Mouse (Mus musculus) embryonic facial prominence, embryonic 15.5 days (tissue): ENCODE data around the gene Msi2. TPM values are rescaled to one million over a fixed set of nuclear protein-coding genes. Genes with fewer than 3 reads are reported as not detected.

Experiments used
- ATAC-seq: fragments of 200-750 bp; cut with Nextera tagmentation; 2 replicates; pipeline ENCODE4 v1.8.0; 2017; ENCODE audit warnings: low read depth, moderate TSS enrichment; ENCODE audit not compliant: insufficient number of reproducible peaks, low FRiP score, low TSS enrichment
- H3K27ac ChIP-seq: fragments of 300-500 bp; sonication (generic); replicated peaks from 2 replicates; pipeline ENCODE4 v1.5.1; 2015; ENCODE audit warnings: mild to moderate bottlenecking, inconsistent platforms
- H3K27me3 ChIP-seq: fragments of 300-500 bp; sonication (generic); 2 replicates; pipeline ENCODE4 v1.6.1; 2015; ENCODE audit warnings: inconsistent platforms
- H3K36me3 ChIP-seq: fragments of 300-500 bp; sonication (generic); 2 replicates; pipeline ENCODE4 v1.6.1; 2015; ENCODE audit warnings: mild to moderate bottlenecking, inconsistent platforms
- H3K4me1 ChIP-seq: fragments of 300-500 bp; sonication (generic); 2 replicates; pipeline ENCODE4 v1.6.1; 2015; ENCODE audit warnings: inconsistent platforms
- H3K4me2 ChIP-seq: fragments of 300-500 bp; sonication (generic); replicated peaks from 2 replicates; pipeline ENCODE4 v1.6.1; 2015; ENCODE audit warnings: mild to moderate bottlenecking, inconsistent platforms
- H3K4me3 ChIP-seq: fragments of 300-500 bp; sonication (generic); replicated peaks from 2 replicates; pipeline ENCODE4 v1.5.1; 2015; ENCODE audit warnings: mild to moderate bottlenecking, inconsistent platforms
- H3K9ac ChIP-seq: fragments of 300-500 bp; sonication (generic); 2 replicates; pipeline ENCODE4 v1.6.1; 2015; ENCODE audit warnings: inconsistent platforms
- H3K9me3 ChIP-seq: fragments of 300-500 bp; sonication (generic); replicated peaks from 2 replicates; pipeline ENCODE4 v1.6.1; 2016; ENCODE audit warnings: inconsistent platforms
- whole genome bisulfite sequencing: fragments of 180-500 bp; shearing (Covaris S2); methylation state at CpG from one replicate; pipeline ENCODE4 v1.1.7; 2015; 5-methylcytosine and 5-hydroxymethylcytosine counted together
- polyA plus RNA-seq: library from polyadenylated mRNA; unstranded; fragments of >200 nt; fragmentation: Nextera tagmentation; extraction: Ambion mirVana; gene quantifications from 2 replicates; pipeline ENCODE4 v1.2.1, GENCODE M21; 2015

Msi2 gene
- polyA plus RNA-seq, 1 experiment from 2014 or later: 19.7 TPM

- Histone ChIP-seq H3K36me3 (no peaks in the 10 kb centered on the region), H3K4me1 (peaks cover 58% of the 10 kb centered on the region), H3K27ac (no peak overlapping the region), H3K27me3 (no peaks in the 10 kb centered on the region), H3K9me3 (no peaks in the 10 kb centered on the region), H3K9ac (no peak overlapping the region), H3K4me2 (no peak overlapping the region), H3K4me3 (no peak overlapping the region)
- 80% methylated on average over 4 of the region's 4 CpGs for WGBS
- no peak for ATAC-seq
These were observed 96.5 kb downstream of the Msi2 start for GRCm38 (mm10) chr11:88621789-88622188.

GRCm38 (mm10) chr11:88620158-88620973, 97.9 kb downstream of the Msi2 start:
- 13% methylated on average over 15 of the region's 15 CpGs for WGBS
- Histone ChIP-seq H3K36me3 (no peaks in the 10 kb centered on the region), H3K4me3 (no peak overlapping the region), H3K9me3 (no peaks in the 10 kb centered on the region), H3K4me1 (peaks cover 46% of the 10 kb centered on the region), H3K4me2 (peak overlapping the region; percentile 4), H3K27ac (peak overlapping the region; percentile 58), H3K9ac (no peak overlapping the region), H3K27me3 (no peaks in the 10 kb centered on the region)
- ATAC-seq: no peak

- no peaks in the 10 kb centered on the region for H3K36me3 ChIP-seq
- H3K27ac ChIP-seq: peak overlapping the region; percentile 58
- ATAC-seq: no peak
- H3K4me2 ChIP-seq: peak overlapping the region; percentile 4; the same call in 1 of the 2 replicates
- H3K9ac ChIP-seq: no peak overlapping the region
- no peaks in the 10 kb centered on the region for H3K9me3 ChIP-seq
- no peaks in the 10 kb centered on the region for H3K27me3 ChIP-seq
- WGBS: 46% methylated on average over 9 of the region's 9 CpGs
- H3K4me3 ChIP-seq: no peak overlapping the region
- peaks cover 45% of the 10 kb centered on the region for H3K4me1 ChIP-seq
These were observed 98.7 kb downstream of the Msi2 start for GRCm38 (mm10) chr11:88619468-88620157.

GRCm38 (mm10) chr11:88618732-88619309, 99.5 kb downstream of the Msi2 start:
- 0 out of 2 replicates have a peak overlapping the region, but pooled peaks have one; percentile 17 for H3K27ac ChIP-seq
- 45% methylated on average over 9 of the region's 9 CpGs for WGBS
- H3K9me3 ChIP-seq: no peaks in the 10 kb centered on the region
- no peak overlapping the region for H3K4me3 ChIP-seq
- no peaks in the 10 kb centered on the region for H3K27me3 ChIP-seq
- peaks cover 51% of the 10 kb centered on the region for H3K4me1 ChIP-seq
- H3K36me3 ChIP-seq: no peaks in the 10 kb centered on the region
- H3K9ac ChIP-seq: no peak overlapping the region
- H3K4me2 ChIP-seq: no peak overlapping the region
- ATAC-seq: no peak

- Histone ChIP-seq H3K9me3 (no peaks in the 10 kb centered on the region), H3K27ac (no peak overlapping the region), H3K36me3 (no peaks in the 10 kb centered on the region), H3K4me1 (peaks cover 53% of the 10 kb centered on the region), H3K27me3 (no peaks in the 10 kb centered on the region), H3K4me2 (no peak overlapping the region), H3K4me3 (no peak overlapping the region), H3K9ac (no peak overlapping the region)
- WGBS: 77% methylated on average over 16 of the region's 16 CpGs
- no peak for ATAC-seq
These were observed 100.3 kb downstream of the Msi2 start for GRCm38 (mm10) chr11:88618005-88618501.

- Histone ChIP-seq H3K27ac (no peak overlapping the region), H3K9ac (no peak overlapping the region), H3K4me2 (no peak overlapping the region), H3K9me3 (no peaks in the 10 kb centered on the region), H3K4me3 (no peak overlapping the region), H3K36me3 (no peaks in the 10 kb centered on the region), H3K4me1 (peaks cover 49% of the 10 kb centered on the region), H3K27me3 (no peaks in the 10 kb centered on the region)
- ATAC-seq: no peak
- 93% methylated on average over 11 of the region's 11 CpGs for WGBS
These were observed 100.9 kb downstream of the Msi2 start for GRCm38 (mm10) chr11:88617380-88617779.

- Histone ChIP-seq H3K27ac (peak overlapping the region; percentile 63), H3K27me3 (no peaks in the 10 kb centered on the region), H3K9me3 (no peaks in the 10 kb centered on the region), H3K9ac (no peak overlapping the region), H3K4me1 (peaks cover 31% of the 10 kb centered on the region), H3K36me3 (no peaks in the 10 kb centered on the region), H3K4me2 (no peak overlapping the region), H3K4me3 (no peak overlapping the region)
- ATAC-seq: no peak
- WGBS: 66% methylated on average over 11 of the region's 11 CpGs
These were observed 103.6 kb downstream of the Msi2 start for GRCm38 (mm10) chr11:88614527-88615305.

- no peak for ATAC-seq
- no peak overlapping the region for H3K4me3 ChIP-seq
- no peaks in the 10 kb centered on the region for H3K9me3 ChIP-seq
- peaks cover 25% of the 10 kb centered on the region for H3K4me1 ChIP-seq
- no peaks in the 10 kb centered on the region for H3K36me3 ChIP-seq
- H3K27ac ChIP-seq: peak overlapping the region; percentile 63
- no peaks in the 10 kb centered on the region for H3K27me3 ChIP-seq
- no peak overlapping the region for H3K4me2 ChIP-seq
- no peak overlapping the region for H3K9ac ChIP-seq
- WGBS: 55% methylated on average over 11 of the region's 11 CpGs
These were observed 104.4 kb downstream of the Msi2 start for GRCm38 (mm10) chr11:88613771-88614526.

- no peaks in the 10 kb centered on the region for H3K36me3 ChIP-seq
- no peaks in the 10 kb centered on the region for H3K27me3 ChIP-seq
- ATAC-seq: no peak
- H3K9me3 ChIP-seq: no peaks in the 10 kb centered on the region
- 71% methylated on average over 6 of the region's 6 CpGs for WGBS
- H3K4me2 ChIP-seq: no peak overlapping the region
- no peak overlapping the region for H3K9ac ChIP-seq
- no peak overlapping the region for H3K27ac ChIP-seq
- peaks cover 19% of the 10 kb centered on the region for H3K4me1 ChIP-seq
- no peak overlapping the region for H3K4me3 ChIP-seq
These were observed 105.3 kb downstream of the Msi2 start for GRCm38 (mm10) chr11:88613008-88613407.

GRCm38 (mm10) chr11:88612141-88612540, 106.2 kb downstream of the Msi2 start:
- H3K27me3 ChIP-seq: no peaks in the 10 kb centered on the region
- H3K9ac ChIP-seq: no peak overlapping the region
- H3K9me3 ChIP-seq: no peaks in the 10 kb centered on the region
- no peak overlapping the region for H3K4me3 ChIP-seq
- no peaks in the 10 kb centered on the region for H3K36me3 ChIP-seq
- 87% methylated on average over 7 of the region's 7 CpGs for WGBS
- no peak overlapping the region for H3K27ac ChIP-seq
- H3K4me2 ChIP-seq: no peak overlapping the region
- ATAC-seq: no peak
- peaks cover 19% of the 10 kb centered on the region for H3K4me1 ChIP-seq
